Mouse (Mus musculus) testis, adult 2 months (tissue): ENCODE results near the gene Sptbn1.

ENCODE experiments used
- CTCF ChIP-seq: fragments of 200-500 bp; IDR thresholded peaks from 2 replicates; pipeline ENCODE4 v1.5.1; 2012; ENCODE audit warnings: low read depth, mild to moderate bottlenecking, inconsistent platforms, low read length, moderate library complexity; ENCODE audit not compliant: control insufficient read depth, insufficient read depth, insufficient replicate concordance
- POLR2A ChIP-seq: fragments of 200-500 bp; IDR thresholded peaks from 2 replicates; pipeline ENCODE4 v1.6.1; 2012; ENCODE audit warnings: low read depth, mild to moderate bottlenecking, inconsistent platforms, low read length, moderate library complexity; ENCODE audit not compliant: control insufficient read depth

- TF ChIP-seq POLR2A (no peak), CTCF (no peak)
Observed at GRCm38 (mm10) chr11:30292221-30293160, 24.5 kb upstream of the Sptbn1 start.
